Mouse (Mus musculus): ENCODE results near the gene P2ry14. TPM values are rescaled to one million over a fixed set of nuclear protein-coding genes. Genes with fewer than 3 reads are reported as not detected.

Gene P2ry14
- total and polyA plus RNA-seq, 2 experiments: 0.77 to 2.3 TPM

GRCm38 (mm10) chr3:59185662-59186061 is 32.2 kb upstream of the P2ry14 start:
- no peak overlapping the region for H3K27ac ChIP-seq (replicated peaks; ENCODE audit: insufficient read depth, low read depth, low read length)
- no peak for DNase-seq (ENCODE audit: extremely low read depth, low read depth, low spot score)
- TF ChIP-seq POLR2A (IDR thresholded peaks at IDR 0.05; ENCODE audit: extremely low read depth, insufficient read depth, low read length) (no peak), CTCF (IDR thresholded peaks at IDR 0.05; ENCODE audit: low read depth, low read length) (no peak)
- 76% methylated on average over 4 of the region's 4 CpGs for WGBS
- no peaks in the 10 kb centered on the region for H3K27me3 ChIP-seq (ENCODE audit: control insufficient read depth, insufficient read depth, low read length)
- no peaks in the 10 kb centered on the region for H3K79me2 ChIP-seq (ENCODE audit: control insufficient read depth, insufficient read depth, low read length)
- H3K36me3 ChIP-seq (ENCODE audit: control insufficient read depth, insufficient read depth, low read length): no peaks in the 10 kb centered on the region
- H3K9ac ChIP-seq (ENCODE audit: low read depth, low read length): no peak overlapping the region
- H3K4me1 ChIP-seq (ENCODE audit: control insufficient read depth, insufficient read depth, low read length): no peaks in the 10 kb centered on the region; the same call in 1 of the 2 replicates
- H3K4me3 ChIP-seq (ENCODE audit: insufficient read depth, low read depth, low read length): no peak overlapping the region

- Histone ChIP-seq H3K27me3 (ENCODE audit: control insufficient read depth, insufficient read depth, low read length) (no peaks in the 10 kb centered on the region), H3K4me1 (ENCODE audit: control insufficient read depth, insufficient read depth, low read length) (peaks cover 4% of the 10 kb centered on the region), H3K27ac (replicated peaks; ENCODE audit: insufficient read depth, low read depth, low read length) (no peak overlapping the region), H3K79me2 (ENCODE audit: control insufficient read depth, insufficient read depth, low read length) (no peaks in the 10 kb centered on the region), H3K9ac (ENCODE audit: low read depth, low read length) (no peak overlapping the region), H3K36me3 (ENCODE audit: control insufficient read depth, insufficient read depth, low read length) (no peaks in the 10 kb centered on the region), H3K4me3 (ENCODE audit: insufficient read depth, low read depth, low read length) (no peak overlapping the region)
- no peak for DNase-seq (ENCODE audit: extremely low read depth, low read depth, low spot score)
- TF ChIP-seq POLR2A (IDR thresholded peaks at IDR 0.05; ENCODE audit: extremely low read depth, insufficient read depth, low read length) (no peak), CTCF (IDR thresholded peaks at IDR 0.05; ENCODE audit: low read depth, low read length) (no peak)
Observed at GRCm38 (mm10) chr3:59182129-59182528, 28.7 kb upstream of the P2ry14 start.

GRCm38 (mm10) chr3:59181134-59181533 is 27.7 kb upstream of the P2ry14 start:
- Histone ChIP-seq H3K27me3 (ENCODE audit: control insufficient read depth, insufficient read depth, low read length) (no peaks in the 10 kb centered on the region), H3K79me2 (ENCODE audit: control insufficient read depth, insufficient read depth, low read length) (no peaks in the 10 kb centered on the region), H3K27ac (replicated peaks; ENCODE audit: insufficient read depth, low read depth, low read length) (no peak overlapping the region), H3K4me1 (ENCODE audit: control insufficient read depth, insufficient read depth, low read length) (peaks cover 4% of the 10 kb centered on the region), H3K4me3 (ENCODE audit: insufficient read depth, low read depth, low read length) (no peak overlapping the region), H3K9ac (ENCODE audit: low read depth, low read length) (no peak overlapping the region), H3K36me3 (ENCODE audit: control insufficient read depth, insufficient read depth, low read length) (no peaks in the 10 kb centered on the region)
- no peak for DNase-seq (ENCODE audit: extremely low read depth, low read depth, low spot score)
- WGBS: 80% methylated on average over 5 of the region's 5 CpGs
- TF ChIP-seq POLR2A (IDR thresholded peaks at IDR 0.05; ENCODE audit: extremely low read depth, insufficient read depth, low read length) (no peak), CTCF (IDR thresholded peaks at IDR 0.05; ENCODE audit: low read depth, low read length) (no peak)

GRCm38 (mm10) chr3:59176871-59177270 is 23.5 kb upstream of the P2ry14 start:
- Histone ChIP-seq H3K4me1 (ENCODE audit: control insufficient read depth, insufficient read depth, low read length) (peaks cover 4% of the 10 kb centered on the region), H3K36me3 (ENCODE audit: control insufficient read depth, insufficient read depth, low read length) (no peaks in the 10 kb centered on the region), H3K79me2 (ENCODE audit: control insufficient read depth, insufficient read depth, low read length) (no peaks in the 10 kb centered on the region), H3K27ac (replicated peaks; ENCODE audit: insufficient read depth, low read depth, low read length) (no peak overlapping the region), H3K27me3 (ENCODE audit: control insufficient read depth, insufficient read depth, low read length) (no peaks in the 10 kb centered on the region), H3K4me3 (ENCODE audit: insufficient read depth, low read depth, low read length) (no peak overlapping the region), H3K9ac (ENCODE audit: low read depth, low read length) (no peak overlapping the region)
- 59% methylated on average over 5 of the region's 5 CpGs for WGBS
- no peak for TF ChIP-seq POLR2A (IDR thresholded peaks at IDR 0.05; ENCODE audit: extremely low read depth, insufficient read depth, low read length)
- TF ChIP-seq CTCF (IDR thresholded peaks at IDR 0.05; ENCODE audit: low read depth, low read length): no peak
- no peak for DNase-seq (ENCODE audit: extremely low read depth, low read depth, low spot score)

- H3K27me3 ChIP-seq (ENCODE audit: control insufficient read depth, insufficient read depth, low read length): no peaks in the 10 kb centered on the region
- H3K9ac ChIP-seq (ENCODE audit: low read depth, low read length): no peak overlapping the region
- H3K4me1 ChIP-seq (ENCODE audit: control insufficient read depth, insufficient read depth, low read length): peaks cover 4% of the 10 kb centered on the region
- TF ChIP-seq CTCF (IDR thresholded peaks at IDR 0.05; ENCODE audit: low read depth, low read length) (peak; percentile 44), POLR2A (IDR thresholded peaks at IDR 0.05; ENCODE audit: extremely low read depth, insufficient read depth, low read length) (no peak)
- DNase-seq (ENCODE audit: extremely low read depth, low read depth, low spot score): peak; percentile 17
- no peak overlapping the region for H3K27ac ChIP-seq (replicated peaks; ENCODE audit: insufficient read depth, low read depth, low read length)
- H3K36me3 ChIP-seq (ENCODE audit: control insufficient read depth, insufficient read depth, low read length): no peaks in the 10 kb centered on the region
- WGBS: 28% methylated on average over 5 of the region's 5 CpGs
- no peak overlapping the region for H3K4me3 ChIP-seq (ENCODE audit: insufficient read depth, low read depth, low read length)
- no peaks in the 10 kb centered on the region for H3K79me2 ChIP-seq (ENCODE audit: control insufficient read depth, insufficient read depth, low read length)
Observed at GRCm38 (mm10) chr3:59175234-59175633, 21.8 kb upstream of the P2ry14 start.

- H3K27ac ChIP-seq (replicated peaks; ENCODE audit: insufficient read depth, low read depth, low read length): no peak overlapping the region
- no peak overlapping the region for H3K4me3 ChIP-seq (ENCODE audit: insufficient read depth, low read depth, low read length)
- peaks cover 4% of the 10 kb centered on the region for H3K4me1 ChIP-seq (ENCODE audit: control insufficient read depth, insufficient read depth, low read length)
- no peak for DNase-seq (ENCODE audit: extremely low read depth, low read depth, low spot score)
- no peaks in the 10 kb centered on the region for H3K79me2 ChIP-seq (ENCODE audit: control insufficient read depth, insufficient read depth, low read length)
- no peak overlapping the region for H3K9ac ChIP-seq (ENCODE audit: low read depth, low read length)
- no peak for TF ChIP-seq POLR2A (IDR thresholded peaks at IDR 0.05; ENCODE audit: extremely low read depth, insufficient read depth, low read length)
- TF ChIP-seq CTCF (IDR thresholded peaks at IDR 0.05; ENCODE audit: low read depth, low read length): no peak
- H3K27me3 ChIP-seq (ENCODE audit: control insufficient read depth, insufficient read depth, low read length): no peaks in the 10 kb centered on the region
- WGBS: 79% methylated on average over 6 of the region's 6 CpGs
- no peaks in the 10 kb centered on the region for H3K36me3 ChIP-seq (ENCODE audit: control insufficient read depth, insufficient read depth, low read length)
Observed at GRCm38 (mm10) chr3:59174426-59175154, 21.2 kb upstream of the P2ry14 start.

Measured in liver, adult 2 months (tissue).